Comparison of ENCODE assay signal across 10 mouse cellular contexts in the genomic region with DNA sequence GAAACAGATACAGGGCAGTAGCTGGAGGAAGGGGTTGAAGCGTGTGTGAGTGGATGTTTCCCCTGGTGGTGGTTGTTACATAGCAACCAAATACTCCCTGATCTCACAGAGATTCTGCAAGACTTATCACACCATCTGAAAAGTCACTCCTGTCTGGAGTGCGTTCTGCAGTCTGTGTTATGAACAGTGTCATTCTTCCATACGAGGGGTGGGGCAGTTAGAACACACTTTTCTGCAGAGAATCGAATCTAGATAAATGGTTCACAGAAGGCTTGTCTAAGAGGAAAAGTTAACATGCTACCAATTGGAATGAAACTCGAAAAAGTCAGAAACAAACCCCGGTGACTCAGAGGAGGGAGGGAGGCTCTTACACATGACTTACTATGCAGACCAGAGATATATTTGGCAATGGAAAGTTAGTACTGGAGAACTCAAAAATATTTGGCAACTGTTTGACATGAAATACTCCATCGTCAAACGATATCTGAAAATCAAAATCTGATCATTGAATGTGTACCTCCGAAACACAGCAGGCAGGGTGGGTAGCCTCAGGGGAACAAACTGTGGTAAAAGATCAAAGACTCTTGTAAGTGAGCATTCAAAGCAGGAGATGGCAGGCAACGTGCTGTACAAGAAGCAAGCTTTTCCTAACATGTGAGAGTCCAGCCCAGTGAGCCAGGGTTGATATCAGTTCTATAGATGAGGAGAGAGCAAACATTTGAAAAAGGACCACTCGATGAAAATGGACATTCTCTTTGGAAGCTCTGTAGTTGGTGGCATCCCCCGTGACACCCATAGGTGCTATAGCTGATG. TPM values are rescaled to one million over a fixed set of nuclear protein-coding genes. Genes with fewer than 3 reads are reported as not detected.
DNase-seq lines count a peak whose midpoint lies in the region; ATAC-seq and TF ChIP-seq lines count a peak whose summit lies in the region.
"Had no signal": no experiment of that assay in that cellular context is flagged by ENCODE, and none has a peak within 500 bp of the region (broad histone marks: within the 10 kb centered on the region; RNA-seq: fewer than 3 reads in every experiment).

No protein-coding gene starts in this region.

- peak; percentile 26; the same call in 1 of the 2 replicates for TF ChIP-seq CTCF in forebrain, postnatal 0 days (IDR thresholded peaks at IDR 0.05; ENCODE audit: low read depth)
- TF ChIP-seq CTCF in midbrain, postnatal 0 days (IDR thresholded peaks at IDR 0.05) = no peak; the same call in 1 of the 2 replicates

- H3K27ac ChIP-seq in forebrain, postnatal 0 days (ENCODE audit: low read depth, low read length) = no peak overlapping the region
- H3K27ac ChIP-seq in forebrain, embryonic 13.5 days = no peak overlapping the region
- H3K27ac ChIP-seq in midbrain, postnatal 0 days (ENCODE audit: low read depth, low read length) = no peak overlapping the region
- no peak overlapping the region for H3K27ac ChIP-seq in midbrain, embryonic 13.5 days
- H3K27ac ChIP-seq in limb, embryonic 13.5 days = peak overlapping the region; percentile 11; the same call in 1 of the 2 replicates
- H3K27ac ChIP-seq: hindbrain, embryonic 10.5 days had no signal

- H3K27me3 ChIP-seq in forebrain, postnatal 0 days (ENCODE audit: insufficient read depth, low read length) = no peaks in the 10 kb centered on the region
- no peaks in the 10 kb centered on the region for H3K27me3 ChIP-seq in forebrain, embryonic 13.5 days
- H3K27me3 ChIP-seq in midbrain, postnatal 0 days (ENCODE audit: insufficient read depth, low read length) = no peaks in the 10 kb centered on the region
- H3K27me3 ChIP-seq in midbrain, embryonic 13.5 days = no peaks in the 10 kb centered on the region
- H3K27me3 ChIP-seq in limb, embryonic 13.5 days = no peaks in the 10 kb centered on the region

- no peak overlapping the region for H3K9ac ChIP-seq in forebrain, postnatal 0 days
- H3K9ac ChIP-seq in forebrain, embryonic 13.5 days = no peak overlapping the region
- no peak overlapping the region for H3K9ac ChIP-seq in midbrain, postnatal 0 days (replicated peaks; ENCODE audit: low read length, poor library complexity, severe bottlenecking)
- H3K9ac ChIP-seq in midbrain, embryonic 13.5 days (replicated peaks) = no peak overlapping the region
- H3K9ac ChIP-seq in limb, embryonic 13.5 days = no peak overlapping the region

- H3K4me1 ChIP-seq in forebrain, postnatal 0 days (ENCODE audit: insufficient read depth) = peaks cover 6% of the 10 kb centered on the region; the same call in 1 of the 2 replicates
- no peaks in the 10 kb centered on the region for H3K4me1 ChIP-seq in forebrain, embryonic 13.5 days
- 0 out of 2 replicates have a peak, but pooled peaks cover 2% of the 10 kb centered on the region for H3K4me1 ChIP-seq in midbrain, postnatal 0 days (ENCODE audit: insufficient read depth, low read length)
- no peaks in the 10 kb centered on the region for H3K4me1 ChIP-seq in midbrain, embryonic 13.5 days (replicated peaks)
- H3K4me1 ChIP-seq in limb, embryonic 13.5 days = peaks cover 45% of the 10 kb centered on the region
- H3K4me1 ChIP-seq: hindbrain, embryonic 10.5 days had no signal

- H3K4me2 ChIP-seq in forebrain, postnatal 0 days (ENCODE audit: low read depth) = no peak overlapping the region
- no peak overlapping the region for H3K4me2 ChIP-seq in forebrain, embryonic 13.5 days
- H3K4me2 ChIP-seq in midbrain, postnatal 0 days (ENCODE audit: low read depth, low read length, poor library complexity, severe bottlenecking) = no peak overlapping the region
- H3K4me2 ChIP-seq in midbrain, embryonic 13.5 days (replicated peaks) = no peak overlapping the region
- H3K4me2 ChIP-seq in limb, embryonic 13.5 days (replicated peaks) = no peak overlapping the region

- H3K4me3 ChIP-seq in forebrain, postnatal 0 days (ENCODE audit: low read depth, low read length) = no peak overlapping the region
- no peak overlapping the region for H3K4me3 ChIP-seq in forebrain, embryonic 13.5 days
- no peak overlapping the region for H3K4me3 ChIP-seq in midbrain, postnatal 0 days (ENCODE audit: low read depth, low read length)
- H3K4me3 ChIP-seq in midbrain, embryonic 13.5 days (replicated peaks) = no peak overlapping the region
- no peak overlapping the region for H3K4me3 ChIP-seq in limb, embryonic 13.5 days
- H3K4me3 ChIP-seq: hindbrain, embryonic 10.5 days had no signal

- no peak for DNase-seq in forebrain, postnatal 0 days
- peak; percentile 17 for DNase-seq in midbrain, postnatal 0 days (ENCODE audit: low spot score)
- DNase-seq in thymus, postnatal 25 days = peak; percentile 63
- DNase-seq in yolk sac, embryonic 10.5 days (ENCODE audit: low spot score) = no peak
- DNase-seq in MN1 (ENCODE audit: low spot score) = no peak
- DNase-seq: right cerebral cortex, postnatal 25 days had no signal

- 70% methylated on average over 12 of the region's 12 CpGs for WGBS in forebrain, postnatal 0 days
- 81% methylated on average over 12 of the region's 12 CpGs for whole genome bisulfite sequencing in forebrain, embryonic 13.5 days
- 67% methylated on average over 12 of the region's 12 CpGs for WGBS in midbrain, postnatal 0 days
- WGBS in midbrain, embryonic 13.5 days = 75% methylated on average over 12 of the region's 12 CpGs
- WGBS in limb, embryonic 13.5 days = 58% methylated on average over 12 of the region's 12 CpGs

- no peaks in the 10 kb centered on the region for H3K9me3 ChIP-seq in forebrain, postnatal 0 days (ENCODE audit: low read length)
- no peaks in the 10 kb centered on the region for H3K9me3 ChIP-seq in forebrain, embryonic 13.5 days (replicated peaks)
- no peaks in the 10 kb centered on the region for H3K9me3 ChIP-seq in midbrain, postnatal 0 days (ENCODE audit: low read length)
- no peaks in the 10 kb centered on the region for H3K9me3 ChIP-seq in midbrain, embryonic 13.5 days
- no peaks in the 10 kb centered on the region; the same call in 1 of the 2 replicates for H3K9me3 ChIP-seq in limb, embryonic 13.5 days
- H3K9me3 ChIP-seq: hindbrain, embryonic 10.5 days had no signal

- ATAC-seq in forebrain, postnatal 0 days = peak; percentile 48; the same call in 1 of the 2 replicates
- ATAC-seq in forebrain, embryonic 13.5 days = no peak
- ATAC-seq in midbrain, postnatal 0 days (ENCODE audit: low FRiP score) = no peak
- ATAC-seq in midbrain, embryonic 13.5 days = no peak
- ATAC-seq in limb, embryonic 13.5 days (ENCODE audit: low FRiP score, low read depth) = no peak

- H3K36me3 ChIP-seq in forebrain, postnatal 0 days (ENCODE audit: insufficient read depth) = no peaks in the 10 kb centered on the region
- no peaks in the 10 kb centered on the region for H3K36me3 ChIP-seq in forebrain, embryonic 13.5 days (ENCODE audit: poor library complexity, severe bottlenecking)
- H3K36me3 ChIP-seq in midbrain, postnatal 0 days (ENCODE audit: insufficient read depth, low read length) = no peaks in the 10 kb centered on the region
- no peaks in the 10 kb centered on the region for H3K36me3 ChIP-seq in midbrain, embryonic 13.5 days
- no peaks in the 10 kb centered on the region for H3K36me3 ChIP-seq in limb, embryonic 13.5 days
- H3K36me3 ChIP-seq: hindbrain, embryonic 10.5 days had no signal

RNA-seq across cellular contexts. Expression of gene Ets2, which starts 47.6 kb away (rescaled TPM):
- 21.3 and 27.4 TPM in 2 replicates for total RNA-seq in forebrain, postnatal 0 days (2014; rRNA removed)
- 15.5 and 18.2 TPM in 2 replicates for polyA plus RNA-seq in forebrain, postnatal 0 days (2015; fragmentation: Nextera tagmentation; extraction: Ambion mirVana)
- 9.3 and 10.7 TPM in 2 replicates for polyA plus RNA-seq in forebrain, embryonic 13.5 days (2015; fragmentation: Nextera tagmentation; extraction: Ambion mirVana)
- 19.0 and 21.9 TPM in 2 replicates for total RNA-seq in midbrain, postnatal 0 days (2014; rRNA removed)
- polyA plus RNA-seq in midbrain, postnatal 0 days (2015; fragmentation: Nextera tagmentation; extraction: Ambion mirVana) = 15.9 and 16.5 TPM in 2 replicates
- 12.1 and 13.2 TPM in 2 replicates for polyA plus RNA-seq in midbrain, embryonic 13.5 days (2015; fragmentation: Nextera tagmentation; extraction: Ambion mirVana)
- polyA plus RNA-seq in limb, embryonic 13.5 days (2015; fragmentation: Nextera tagmentation; extraction: Ambion mirVana) = 112 and 117 TPM in 2 replicates

Comparison
In these comparisons a context has a peak if more than half of its experiments do, and no peak if none do; other contexts are left out.
1. DNase-seq: peak in midbrain, postnatal 0 days (single experiment) and thymus, postnatal 25 days (single experiment); none in forebrain, postnatal 0 days (single experiment), yolk sac, embryonic 10.5 days (single experiment) and MN1 (single experiment).